Mouse (Mus musculus) forebrain, postnatal 0 days (tissue): ENCODE measurements around the gene Hic1. TPM values are rescaled to one million over a fixed set of nuclear protein-coding genes. Genes with fewer than 3 reads are reported as not detected.
"Not testable (repeated sequence)": the region's sequence is repeated elsewhere in the genome, so short reads cannot be mapped to it uniquely, and the experiment has no call there.

Experiments
- ATAC-seq: fragments of 200-750 bp; cut with Nextera tagmentation; 2 replicates; pipeline ENCODE4 v1.8.0; 2017; ENCODE audit warnings: mild to moderate bottlenecking, moderate library complexity
- DNase-seq: peaks from one replicate; pipeline ENCODE4 v3.0.0-alpha.2; 2015
- H3K27ac ChIP-seq: fragments of 300-500 bp; sonication (generic); 2 replicates; pipeline ENCODE4 v1.5.1; 2014; ENCODE audit warnings: low read depth, mild to moderate bottlenecking, antibody characterized with exemption, low read length, moderate library complexity, mixed read lengths
- H3K27me3 ChIP-seq: fragments of 300-500 bp; sonication (generic); 2 replicates; pipeline ENCODE4 v1.6.1; 2014; ENCODE audit warnings: mild to moderate bottlenecking, low read length, mixed read lengths; ENCODE audit not compliant: insufficient read depth
- H3K36me3 ChIP-seq: fragments of 300-500 bp; sonication (generic); 2 replicates; pipeline ENCODE4 v1.6.1; 2014; ENCODE audit warnings: mild to moderate bottlenecking, moderate library complexity; ENCODE audit not compliant: insufficient read depth
- H3K4me1 ChIP-seq: fragments of 300-500 bp; sonication (generic); 2 replicates; pipeline ENCODE4 v1.6.1; 2014; ENCODE audit warnings: antibody characterized with exemption; ENCODE audit not compliant: insufficient read depth
- H3K4me2 ChIP-seq: fragments of 300-500 bp; sonication (generic); 2 replicates; pipeline ENCODE4 v1.6.1; 2014; ENCODE audit warnings: low read depth, mild to moderate bottlenecking, moderate library complexity
- H3K4me3 ChIP-seq: fragments of 300-500 bp; sonication (generic); 2 replicates; pipeline ENCODE4 v1.5.1; 2014; ENCODE audit warnings: low read depth, low read length, mixed read lengths
- H3K9ac ChIP-seq: fragments of 300-500 bp; sonication (generic); 2 replicates; pipeline ENCODE4 v1.6.1; 2014; ENCODE audit warnings: mild to moderate bottlenecking
- H3K9me3 ChIP-seq: fragments of 300-500 bp; sonication (generic); 2 replicates; pipeline ENCODE4 v1.6.1; 2016; ENCODE audit warnings: low read length
- CTCF ChIP-seq: sonication (generic); IDR thresholded peaks from 2 replicates; pipeline ENCODE4 v1.5.1; 2016; ENCODE audit warnings: antibody characterized with exemption, control low read depth, low read depth
- WGBS: fragments of 180-500 bp; shearing (Covaris S2); extraction: QIAGEN DNeasy Blood & Tissue Kit; methylation state at CpG from one replicate; pipeline ENCODE4 v1.1.7; 2014; 5-methylcytosine and 5-hydroxymethylcytosine counted together
- polyA plus RNA-seq: library from polyadenylated mRNA; unstranded; fragments of >200 nt; fragmentation: Nextera tagmentation; extraction: Ambion mirVana; gene quantifications from 2 replicates; pipeline ENCODE4 v1.2.1, GENCODE M21; 2015
- total RNA-seq: library from RNA; depleted of rRNA; stranded (reverse); fragments of >200 nt; gene quantifications from 2 replicates; pipeline ENCODE4 v1.2.3, GENCODE M21; 2014

The Hic1 gene
- total and polyA plus RNA-seq, 2 experiments from 2014 or later: 1.7 to 4.5 TPM

- WGBS: 87% methylated on average over 5 of the region's 5 CpGs
- no peak overlapping the region for H3K9ac ChIP-seq
- no peak for DNase-seq
These were observed 15.3 kb upstream of the Hic1 start for GRCm38 (mm10) chr11:75184573-75184972.

GRCm38 (mm10) chr11:75183917-75184570, 14.7 kb upstream of the Hic1 start:
- Histone ChIP-seq H3K27me3 (no peaks in the 10 kb centered on the region), H3K36me3 (peaks cover 27% of the 10 kb centered on the region), H3K27ac (no peak overlapping the region), H3K9me3 (no peaks in the 10 kb centered on the region), H3K4me3 (no peak overlapping the region), H3K4me2 (no peak overlapping the region), H3K4me1 (no peaks in the 10 kb centered on the region), H3K9ac (no peak overlapping the region)
- no peak for TF ChIP-seq CTCF
- WGBS: 63% methylated on average over 2 of the region's 2 CpGs
- no peak for ATAC-seq
- DNase-seq: no peak

More at GRCm38 (mm10) chr11:75184573-75184972, 15.3 kb upstream of the Hic1 start:
- Histone ChIP-seq H3K27me3 (no peaks in the 10 kb centered on the region), H3K4me2 (no peak overlapping the region), H3K4me3 (no peak overlapping the region), H3K27ac (no peak overlapping the region), H3K9me3 (no peaks in the 10 kb centered on the region), H3K36me3 (peaks cover 27% of the 10 kb centered on the region), H3K4me1 (peaks cover 5% of the 10 kb centered on the region; the same call in 1 of the 2 replicates)
- TF ChIP-seq CTCF: no peak
- ATAC-seq: no peak

GRCm38 (mm10) chr11:75178672-75179208, 9.4 kb upstream of the Hic1 start, which contains the start of gene Ovca2:
TSS of gene Ovca2 (minus strand) at chr11:75178835.
- peak; percentile 99 for TF ChIP-seq CTCF
- H3K36me3 ChIP-seq: peaks cover 34% of the 10 kb centered on the region
- 2% methylated on average over 33 of the region's 33 CpGs for WGBS
- H3K4me2 ChIP-seq: peak within 1 kb of the TSS; percentile 90
- H3K9ac ChIP-seq: peak within 1 kb of the TSS; percentile 79
- no peaks in the 10 kb centered on the region for H3K9me3 ChIP-seq
- peak; percentile 98 for ATAC-seq
- no peaks in the 10 kb centered on the region for H3K27me3 ChIP-seq
- H3K27ac ChIP-seq: peak within 1 kb of the TSS; percentile 87
- H3K4me3 ChIP-seq: peak within 1 kb of the TSS; percentile 69
- H3K4me1 ChIP-seq: no peaks in the 10 kb centered on the region
- DNase-seq: peak; percentile 95

- H3K9ac ChIP-seq: peak overlapping the region; percentile 79
- 61% methylated on average over 12 of the region's 12 CpGs for WGBS
- H3K27me3 ChIP-seq: no peaks in the 10 kb centered on the region
- ATAC-seq: no peak
- peak overlapping the region; percentile 90 for H3K4me2 ChIP-seq
- no peak for TF ChIP-seq CTCF
- H3K9me3 ChIP-seq: no peaks in the 10 kb centered on the region
- DNase-seq: no peak
- peak overlapping the region; percentile 69 for H3K4me3 ChIP-seq
- no peaks in the 10 kb centered on the region for H3K4me1 ChIP-seq
- peaks cover 27% of the 10 kb centered on the region for H3K36me3 ChIP-seq
- peak overlapping the region; percentile 87 for H3K27ac ChIP-seq
These were observed 8.7 kb upstream of the Hic1 start for GRCm38 (mm10) chr11:75178011-75178410.

- H3K4me3 ChIP-seq, H3K4me1 ChIP-seq, H3K36me3 ChIP-seq, H3K9me3 ChIP-seq, ATAC-seq, H3K27me3 ChIP-seq, DNase-seq, H3K9ac ChIP-seq, H3K27ac ChIP-seq: not testable (repeated sequence)
- WGBS: 68% methylated on average over 6 of the region's 6 CpGs
- H3K4me2 ChIP-seq: peak overlapping the region; percentile 92; the same call in 1 of the 2 replicates
These were observed 5.3 kb upstream of the Hic1 start for GRCm38 (mm10) chr11:75174574-75174973.

- Histone ChIP-seq H3K4me3 (peak overlapping the region; percentile 78), H3K9me3 (no peaks in the 10 kb centered on the region), H3K4me1 (0 out of 2 replicates have a peak, but pooled peaks cover 1% of the 10 kb centered on the region), H3K27ac (peak overlapping the region; percentile 75), H3K27me3 (peaks cover 5% of the 10 kb centered on the region; the same call in 1 of the 2 replicates), H3K36me3 (0 out of 2 replicates have a peak, but pooled peaks cover 7% of the 10 kb centered on the region), H3K9ac (peak overlapping the region; percentile 74), H3K4me2 (peak overlapping the region; percentile 92)
- DNase-seq (no peak), ATAC-seq (no peak)
- WGBS: 1% methylated on average over 15 of the region's 15 CpGs
- no peak for TF ChIP-seq CTCF
These were observed 4.5 kb upstream of the Hic1 start for GRCm38 (mm10) chr11:75173799-75174165.
